Mouse (Mus musculus) mesoderm, embryonic 11.5 days (tissue): ENCODE results near the gene Polh.

ENCODE experiments used
- DNase-seq: peaks from one replicate; pipeline ENCODE4 v3.0.0-alpha.2; 2012; ENCODE audit warnings: low read depth, low spot score

Polh gene

GRCm38 (mm10) chr17:46132058-46132718, 70.3 kb downstream of the Polh start:
- DNase-seq = peak; percentile 81

- no peak for DNase-seq
Measured at GRCm38 (mm10) chr17:46129741-46130498, 72.5 kb downstream of the Polh start.

- no peak for DNase-seq
Measured at GRCm38 (mm10) chr17:46127814-46128493, 74.5 kb downstream of the Polh start.

- no peak for DNase-seq
Measured at GRCm38 (mm10) chr17:46126608-46127007, 75.8 kb downstream of the Polh start.

- DNase-seq = no peak
Measured at GRCm38 (mm10) chr17:46123953-46124700, 78.3 kb downstream of the Polh start.

GRCm38 (mm10) chr17:46123285-46123684, 79.2 kb downstream of the Polh start:
- DNase-seq = no peak

GRCm38 (mm10) chr17:46122791-46123190, 79.7 kb downstream of the Polh start:
- no peak for DNase-seq
